Mouse (Mus musculus) embryonic facial prominence, embryonic 10.5 days (tissue): Measurements from ENCODE around the gene S100a2. TPM values are rescaled to one million over a fixed set of nuclear protein-coding genes. Genes with fewer than 3 reads are reported as not detected.

Experiments used
- DNase-seq: peaks from one replicate; pipeline ENCODE4 v3.0.0-alpha.2; 2017; ENCODE audit warnings: low spot score
- H3K27ac ChIP-seq: fragments of 300-500 bp; sonication (generic); replicated peaks from 2 replicates; pipeline ENCODE4 v1.5.1; 2016; ENCODE audit warnings: mild to moderate bottlenecking
- H3K27me3 ChIP-seq: fragments of 300-500 bp; sonication (generic); replicated peaks from 2 replicates; pipeline ENCODE4 v1.6.1; 2016; ENCODE audit warnings: low read depth, mild to moderate bottlenecking; ENCODE audit not compliant: poor library complexity, severe bottlenecking
- H3K36me3 ChIP-seq: fragments of 300-500 bp; sonication (generic); replicated peaks from 2 replicates; pipeline ENCODE4 v1.6.1; 2016; ENCODE audit warnings: mild to moderate bottlenecking, moderate library complexity
- H3K4me1 ChIP-seq: fragments of 300-500 bp; sonication (generic); 2 replicates; pipeline ENCODE4 v1.6.1; 2016
- H3K4me3 ChIP-seq: fragments of 300-500 bp; sonication (generic); 2 replicates; pipeline ENCODE4 v1.5.1; 2016; ENCODE audit warnings: mild to moderate bottlenecking, moderate library complexity
- H3K9me3 ChIP-seq: fragments of 300-500 bp; sonication (generic); 2 replicates; pipeline ENCODE4 v1.6.1; 2016; ENCODE audit warnings: mild to moderate bottlenecking
- WGBS: fragments of 180-500 bp; shearing (Covaris S2); methylation state at CpG from one replicate; pipeline ENCODE4 v1.1.7; 2016; 5-methylcytosine and 5-hydroxymethylcytosine counted together
- polyA plus RNA-seq: library from polyadenylated mRNA; unstranded; fragments of >200 nt; fragmentation: Nextera tagmentation; extraction: Ambion mirVana; gene quantifications from 2 replicates; pipeline ENCODE4 v1.2.1, GENCODE M21; 2016

Gene S100a2
- polyA plus RNA-seq, 1 experiment from 2014 or later = not detected

DNA sequence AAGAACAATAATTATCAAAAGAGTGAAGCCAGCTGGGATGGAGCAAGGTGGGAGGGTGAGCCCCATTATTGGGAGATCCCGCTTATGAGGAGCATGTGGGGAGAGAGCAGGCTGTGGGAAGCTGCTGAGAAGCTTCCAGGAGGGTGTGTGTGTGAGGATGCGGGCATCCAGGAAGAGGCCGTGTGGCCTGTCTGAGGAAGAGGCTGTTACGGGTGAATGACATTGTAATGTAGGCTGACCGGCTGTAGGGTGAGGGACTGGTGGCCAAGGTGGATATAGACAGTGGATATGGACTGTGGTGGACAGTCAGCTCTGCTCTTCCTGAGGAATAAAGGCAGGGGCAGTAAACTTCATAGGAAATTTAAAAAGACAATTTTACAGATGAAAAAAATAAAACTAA, 35.4 kb downstream of the S100a2 start:
- no peak overlapping the region for H3K4me3 ChIP-seq
- DNase-seq = no peak
- no peaks in the 10 kb centered on the region for H3K27me3 ChIP-seq
- H3K4me1 ChIP-seq = peaks cover 14% of the 10 kb centered on the region
- no peaks in the 10 kb centered on the region for H3K9me3 ChIP-seq
- no peaks in the 10 kb centered on the region for H3K36me3 ChIP-seq
- no peak overlapping the region for H3K27ac ChIP-seq
- WGBS = 78% methylated on average over 5 of the region's 5 CpGs

DNA sequence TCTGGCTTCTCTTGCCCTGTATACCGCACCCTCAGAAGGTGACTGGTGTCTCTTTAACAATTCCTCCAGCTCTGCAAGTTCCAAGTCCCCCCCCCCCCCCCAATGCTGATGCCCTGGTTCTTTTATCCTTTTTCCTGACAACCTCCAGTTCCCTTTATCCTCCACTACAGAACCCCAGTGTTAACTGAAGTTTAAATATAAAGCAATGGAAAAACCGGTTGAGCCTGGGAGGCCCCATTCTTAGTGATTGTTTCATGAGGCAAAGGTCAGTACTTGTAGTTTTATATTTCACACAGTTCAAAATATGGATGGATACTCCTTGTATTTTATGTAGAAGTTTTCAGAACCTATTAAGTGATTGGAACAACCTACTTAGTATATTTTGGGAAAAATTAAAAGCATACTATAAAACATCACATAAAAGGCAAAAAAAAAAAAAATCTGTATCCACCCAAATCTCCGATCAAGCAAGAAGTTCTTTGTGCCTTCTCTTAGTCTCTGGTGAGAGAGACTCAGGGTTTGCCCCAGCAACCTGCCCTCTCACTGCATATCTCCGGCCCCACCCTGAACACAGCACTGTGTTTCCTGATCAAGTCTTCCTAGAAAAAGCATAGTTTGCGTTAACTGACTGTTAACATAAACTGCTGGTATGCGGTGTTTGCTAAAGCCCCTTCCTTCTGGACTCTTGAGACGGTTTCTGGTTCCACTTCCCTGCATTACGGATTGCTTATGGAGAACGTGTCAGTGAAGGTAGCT, 36.4 kb downstream of the S100a2 start:
- peaks cover 14% of the 10 kb centered on the region for H3K4me1 ChIP-seq
- no peaks in the 10 kb centered on the region for H3K9me3 ChIP-seq
- H3K4me3 ChIP-seq = no peak overlapping the region
- no peaks in the 10 kb centered on the region for H3K27me3 ChIP-seq
- WGBS = 83% methylated on average over 9 of the region's 9 CpGs
- no peak overlapping the region for H3K27ac ChIP-seq
- no peaks in the 10 kb centered on the region for H3K36me3 ChIP-seq
- no peak for DNase-seq

DNA sequence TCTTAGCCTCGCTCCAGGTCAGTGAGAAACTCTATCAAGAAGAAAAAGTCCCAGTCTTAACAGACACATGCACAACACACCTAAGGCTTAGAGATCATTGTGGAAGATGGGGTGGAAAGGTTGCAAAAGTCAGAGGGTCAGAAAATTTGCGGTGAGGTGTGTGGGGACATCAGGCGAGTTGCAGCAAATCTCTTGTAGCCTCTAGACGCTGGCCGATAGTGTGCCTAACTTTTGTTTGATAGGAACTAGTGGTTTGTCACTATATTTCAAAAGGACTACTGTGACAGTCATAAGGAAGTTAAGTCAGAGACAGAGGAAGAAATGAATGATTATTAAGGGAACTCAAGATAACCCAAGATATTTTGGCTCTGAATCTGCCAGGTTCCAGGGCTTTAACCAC, 37.3 kb downstream of the S100a2 start:
- Histone ChIP-seq H3K36me3 (no peaks in the 10 kb centered on the region), H3K27ac (no peak overlapping the region), H3K4me3 (no peak overlapping the region), H3K4me1 (peaks cover 14% of the 10 kb centered on the region), H3K27me3 (no peaks in the 10 kb centered on the region), H3K9me3 (no peaks in the 10 kb centered on the region)
- DNase-seq = no peak
- 89% methylated on average over 5 of the region's 5 CpGs for WGBS

DNA sequence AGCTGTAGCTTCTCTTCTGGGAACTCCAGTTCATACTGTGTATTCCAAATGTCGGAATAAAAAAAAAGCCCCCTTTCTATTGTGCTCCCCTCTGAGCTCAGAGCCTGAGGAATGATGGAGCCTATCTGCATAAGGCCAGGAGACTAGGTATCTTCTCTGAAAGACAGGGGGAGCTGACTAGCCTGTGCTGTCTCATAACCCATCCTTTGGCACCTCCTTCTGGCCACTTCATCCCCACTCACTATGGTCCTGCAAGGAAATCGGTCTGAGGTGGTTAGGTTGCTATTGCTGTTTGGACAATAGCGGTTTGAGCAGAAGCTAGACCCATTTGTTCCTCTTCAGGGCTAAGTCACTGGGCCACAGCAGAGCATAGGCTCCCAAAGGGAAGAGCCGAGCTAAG, 37.8 kb downstream of the S100a2 start:
- no peak for DNase-seq
- 59% methylated on average over 4 of the region's 4 CpGs for WGBS
- Histone ChIP-seq H3K27me3 (no peaks in the 10 kb centered on the region), H3K36me3 (no peaks in the 10 kb centered on the region), H3K4me1 (peaks cover 14% of the 10 kb centered on the region), H3K27ac (no peak overlapping the region), H3K4me3 (no peak overlapping the region), H3K9me3 (no peaks in the 10 kb centered on the region)

DNA sequence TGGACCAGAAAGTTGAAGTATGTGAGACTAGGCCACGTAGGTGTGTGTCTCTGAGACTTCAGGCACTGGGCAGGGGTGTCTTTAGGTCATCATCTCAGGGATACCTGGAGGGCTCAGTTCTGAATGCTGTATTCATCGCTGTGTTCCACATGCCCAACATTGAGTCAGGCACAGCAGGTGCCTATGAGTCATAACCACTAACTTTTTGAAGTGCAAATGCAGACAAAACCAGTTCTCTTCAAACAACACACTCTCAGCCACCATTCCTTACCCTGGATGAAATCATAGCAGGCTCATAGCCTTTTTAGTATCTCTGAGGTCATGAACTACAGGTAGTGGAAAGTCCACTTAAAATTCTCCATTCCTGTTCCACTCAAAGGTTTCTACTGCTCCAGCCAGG, 39.3 kb downstream of the S100a2 start:
- Histone ChIP-seq H3K9me3 (no peaks in the 10 kb centered on the region), H3K27ac (no peak overlapping the region), H3K4me3 (no peak overlapping the region), H3K36me3 (no peaks in the 10 kb centered on the region), H3K27me3 (no peaks in the 10 kb centered on the region), H3K4me1 (peaks cover 3% of the 10 kb centered on the region; the same call in 1 of the 2 replicates)
- no peak for DNase-seq
- whole genome bisulfite sequencing = 77% methylated on average over 2 of the region's 2 CpGs

- 81% methylated on average over 2 of the region's 2 CpGs for WGBS
- H3K9me3 ChIP-seq = no peaks in the 10 kb centered on the region
- H3K27me3 ChIP-seq = no peaks in the 10 kb centered on the region
- no peak overlapping the region for H3K4me3 ChIP-seq
- no peak overlapping the region for H3K27ac ChIP-seq
- no peaks in the 10 kb centered on the region for H3K36me3 ChIP-seq
- DNase-seq = no peak
- no peaks in the 10 kb centered on the region for H3K4me1 ChIP-seq
Observed at GRCm38 (mm10) chr3:90631984-90632383, 41.9 kb downstream of the S100a2 start.

- Histone ChIP-seq H3K36me3 (no peaks in the 10 kb centered on the region), H3K4me1 (no peaks in the 10 kb centered on the region), H3K9me3 (no peaks in the 10 kb centered on the region), H3K4me3 (no peak overlapping the region), H3K27me3 (no peaks in the 10 kb centered on the region), H3K27ac (no peak overlapping the region)
- DNase-seq = no peak
- 70% methylated on average over 1 of the region's 1 CpGs for WGBS
Observed at GRCm38 (mm10) chr3:90638511-90639275, 48.6 kb downstream of the S100a2 start.

DNA sequence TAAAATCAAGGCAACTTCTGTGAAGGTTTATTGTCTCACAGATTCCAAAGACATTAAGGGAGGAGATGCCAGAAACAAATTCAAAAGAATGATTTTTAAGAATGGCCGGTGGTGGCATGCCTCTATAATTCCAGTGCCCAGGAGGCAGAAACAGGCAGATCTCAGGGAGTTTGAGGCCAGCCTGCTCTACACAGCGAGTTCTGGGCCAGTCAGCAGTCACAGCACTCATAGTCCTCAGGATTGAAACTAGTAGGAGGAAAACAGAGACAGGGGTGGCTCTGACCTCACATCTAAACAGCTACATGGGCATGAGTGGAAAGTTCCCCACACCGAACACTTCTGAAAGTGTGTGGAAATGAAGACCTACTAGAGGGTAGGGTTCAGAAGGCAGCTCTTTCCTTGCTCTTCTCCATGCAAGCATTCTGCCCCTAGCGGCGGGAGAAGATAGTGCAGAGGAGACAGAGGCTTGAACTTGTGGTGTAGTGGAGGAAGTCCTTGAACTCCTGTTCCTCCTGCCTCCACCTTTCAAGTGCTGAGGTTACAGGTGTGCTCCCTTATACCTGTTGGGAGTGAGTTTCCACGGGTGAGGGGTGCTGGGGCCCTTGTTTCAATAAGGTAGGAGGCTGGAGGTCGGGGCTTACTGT, 49.6 kb downstream of the S100a2 start:
- peak; percentile 49 for DNase-seq
- Histone ChIP-seq H3K4me3 (no peak overlapping the region), H3K9me3 (no peaks in the 10 kb centered on the region), H3K27ac (no peak overlapping the region), H3K4me1 (no peaks in the 10 kb centered on the region), H3K36me3 (no peaks in the 10 kb centered on the region), H3K27me3 (no peaks in the 10 kb centered on the region)
- 50% methylated on average over 7 of the region's 7 CpGs for WGBS

DNA sequence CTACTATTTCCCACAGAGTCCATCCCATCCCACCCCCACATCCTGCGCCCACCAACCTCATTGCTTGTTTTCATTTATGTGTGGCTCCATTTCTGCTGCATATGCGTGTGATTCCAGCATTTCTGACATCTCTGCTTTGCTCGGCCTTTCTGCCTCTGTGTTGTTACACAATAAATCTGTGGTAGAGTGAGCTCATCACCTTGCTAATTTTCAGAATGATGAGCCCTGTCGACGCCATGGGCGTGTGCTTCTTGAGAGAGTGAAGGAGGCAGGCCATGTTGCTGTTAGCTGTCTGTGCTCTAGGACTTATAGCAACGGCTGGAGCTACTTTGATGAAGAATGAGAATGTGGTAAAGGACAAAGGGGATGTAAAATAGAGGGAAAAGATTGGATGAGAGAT, 50.9 kb downstream of the S100a2 start:
- Histone ChIP-seq H3K4me3 (no peak overlapping the region), H3K9me3 (no peaks in the 10 kb centered on the region), H3K4me1 (no peaks in the 10 kb centered on the region), H3K36me3 (no peaks in the 10 kb centered on the region), H3K27me3 (no peaks in the 10 kb centered on the region), H3K27ac (no peak overlapping the region)
- 85% methylated on average over 7 of the region's 7 CpGs for WGBS
- DNase-seq = no peak

Other genes starting within 250 kb of the S100a2 start
- 29.4 and 33.9 TPM in 2 replicates for gene Slc27a3, start 200.3 kb upstream of the S100a2 start, polyA plus RNA-seq
- gene Ints3, start 156.6 kb upstream of the S100a2 start, polyA plus RNA-seq = 42.8 and 46.3 TPM in 2 replicates
- gene Npr1, start 124.4 kb upstream of the S100a2 start, polyA plus RNA-seq = 2.0 and 3.3 TPM in 2 replicates
- gene Ilf2, start 114.1 kb upstream of the S100a2 start, polyA plus RNA-seq = 356 and 367 TPM in 2 replicates
- 55.5 and 57.2 TPM in 2 replicates for gene Snapin, start 99.2 kb upstream of the S100a2 start, polyA plus RNA-seq
- 181 and 188 TPM in 2 replicates for gene Chtop, start 80.7 kb upstream of the S100a2 start, polyA plus RNA-seq
- gene S100a1, start 75.9 kb upstream of the S100a2 start, polyA plus RNA-seq = 5.7 and 6.4 TPM in 2 replicates
- gene S100a13, start 75.8 kb upstream of the S100a2 start, polyA plus RNA-seq = 8.3 and 8.5 TPM in 2 replicates
- not detected in 2 replicates for gene S100a14, start 63.4 kb upstream of the S100a2 start, polyA plus RNA-seq
- gene S100a16, start 53.0 kb upstream of the S100a2 start, polyA plus RNA-seq = 32.9 and 34.7 TPM in 2 replicates
- 0.44 TPM in 1 of 2 replicates, not detected in the other for gene S100a3, start 29.7 kb upstream of the S100a2 start, polyA plus RNA-seq
- not detected in 2 replicates for gene Gm42674, start 11.7 kb downstream of the S100a2 start, polyA plus RNA-seq
- 1.1 TPM in 1 of 2 replicates, not detected in the other for gene S100a4, start 13.5 kb downstream of the S100a2 start, polyA plus RNA-seq
- gene S100a5, start 18.3 kb downstream of the S100a2 start, polyA plus RNA-seq = not detected in 2 replicates
- gene S100a6, start 22.6 kb downstream of the S100a2 start, polyA plus RNA-seq = 17.7 and 21.3 TPM in 2 replicates
- not detected in 2 replicates for gene S100a7a, start 63.8 kb downstream of the S100a2 start, polyA plus RNA-seq
- gene S100a8, start 78.7 kb downstream of the S100a2 start, polyA plus RNA-seq = 0.47 and 0.92 TPM in 2 replicates
- gene S100a9, start 105.5 kb downstream of the S100a2 start, polyA plus RNA-seq = 0.32 TPM in 1 of 2 replicates, not detected in the other
- gene Pglyrp4, start 136.7 kb downstream of the S100a2 start, polyA plus RNA-seq = not detected in 2 replicates
- gene Gm5849, start 187.6 kb downstream of the S100a2 start, polyA plus RNA-seq = not detected in 2 replicates